ENCODE assay signal across 8 mouse cellular contexts in the genomic region with DNA sequence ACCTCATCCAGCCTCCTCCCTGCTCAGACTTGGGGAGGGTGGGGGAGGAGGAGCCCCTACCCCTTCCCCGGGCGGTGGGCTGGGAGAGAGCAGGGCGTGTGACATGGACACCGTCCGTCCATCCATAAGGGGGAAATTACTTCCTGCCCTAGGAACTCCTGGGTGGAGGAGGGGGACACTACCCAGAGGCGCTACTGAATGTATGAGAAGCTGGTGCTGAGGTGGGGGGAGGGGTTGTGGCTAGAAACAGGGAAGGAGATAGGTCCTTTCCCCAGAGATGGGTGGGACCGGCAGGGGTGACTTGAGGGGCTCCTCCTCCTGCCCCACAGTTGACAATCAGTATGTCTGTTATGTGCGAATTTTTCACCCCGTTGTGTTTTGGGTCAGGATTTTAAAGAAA. TPM values are rescaled to one million over a fixed set of nuclear protein-coding genes. Genes with fewer than 3 reads are reported as not detected.
DNase-seq lines count a peak whose midpoint lies in the region; ATAC-seq and TF ChIP-seq lines count a peak whose summit lies in the region.

No protein-coding gene starts in this region.

- H3K4me3 ChIP-seq in erythroblast, embryonic 14.5 days (replicated peaks), result peak overlapping the region; percentile 63
- H3K4me3 ChIP-seq in G1E (ENCODE audit: low read depth, low read length), result peak overlapping the region; percentile 67
- peak overlapping the region; percentile 43 for H3K4me3 ChIP-seq in embryonic facial prominence, embryonic 10.5 days
- no peak overlapping the region for H3K4me3 ChIP-seq in heart, embryonic 14.5 days (ENCODE audit: control insufficient read depth in 1 of 2, insufficient read depth in 1 of 2, low read depth in 1 of 2, low read length in 2 of 2)
- H3K4me3 ChIP-seq in limb, embryonic 11.5 days (ENCODE audit: low read depth, low read length), result no peak overlapping the region
- H3K4me3 ChIP-seq in midbrain, embryonic 16.5 days (ENCODE audit: low read depth, low read length), result no peak overlapping the region

- peak overlapping the region; percentile 48 for H3K27ac ChIP-seq in embryonic facial prominence, embryonic 10.5 days (replicated peaks)
- peak overlapping the region in 1 of 2 experiments; percentile 94; a peak in 2 of 4 replicates for H3K27ac ChIP-seq in heart, embryonic 14.5 days (replicated peaks in 1 of 2; ENCODE audit: control insufficient read depth in 1 of 2, insufficient read depth in 1 of 2, low read depth in 2 of 2, low read length in 2 of 2)
- no peak overlapping the region for H3K27ac ChIP-seq in limb, embryonic 11.5 days (replicated peaks; ENCODE audit: low read depth, low read length)
- H3K27ac ChIP-seq in midbrain, embryonic 16.5 days (ENCODE audit: low read length), result peak overlapping the region; percentile 28; the same call in 1 of the 2 replicates

- H3K9me3 ChIP-seq in erythroblast, embryonic 14.5 days (ENCODE audit: control insufficient read depth, low read length), result no peaks in the 10 kb centered on the region
- no peaks in the 10 kb centered on the region for H3K9me3 ChIP-seq in G1E (replicated peaks)
- no peaks in the 10 kb centered on the region for H3K9me3 ChIP-seq in embryonic facial prominence, embryonic 10.5 days
- no peaks in the 10 kb centered on the region for H3K9me3 ChIP-seq in heart, embryonic 14.5 days (ENCODE audit: control insufficient read depth, low read length)
- H3K9me3 ChIP-seq in limb, embryonic 11.5 days (ENCODE audit: control insufficient read depth, low read length), result no peaks in the 10 kb centered on the region
- H3K9me3 ChIP-seq in midbrain, embryonic 16.5 days (replicated peaks; ENCODE audit: control insufficient read depth, low read length, poor library complexity, severe bottlenecking), result no peaks in the 10 kb centered on the region

- H3K4me1 ChIP-seq in erythroblast, embryonic 14.5 days (ENCODE audit: control insufficient read depth), result peaks cover 90% of the 10 kb centered on the region
- H3K4me1 ChIP-seq in G1E (ENCODE audit: insufficient read depth, low read depth, low read length), result peaks cover 97% of the 10 kb centered on the region
- H3K4me1 ChIP-seq in embryonic facial prominence, embryonic 10.5 days, result peaks cover 63% of the 10 kb centered on the region
- peaks cover 53 to 73% of the 10 kb centered on the region in 2 experiments for H3K4me1 ChIP-seq in heart, embryonic 14.5 days (ENCODE audit: control insufficient read depth in 2 of 2, insufficient read depth in 2 of 2, low read length in 2 of 2)
- peaks cover 21% of the 10 kb centered on the region for H3K4me1 ChIP-seq in limb, embryonic 11.5 days (ENCODE audit: control insufficient read depth, insufficient read depth, low read length)
- peaks cover 35% of the 10 kb centered on the region for H3K4me1 ChIP-seq in midbrain, embryonic 16.5 days (ENCODE audit: control insufficient read depth, insufficient read depth, low read length)

- WGBS in embryonic facial prominence, embryonic 10.5 days, result 18% methylated on average over 9 of the region's 9 CpGs
- 20% methylated on average over 9 of the region's 9 CpGs for WGBS in heart, embryonic 14.5 days
- 11% methylated on average over 9 of the region's 9 CpGs for WGBS in limb, embryonic 11.5 days
- 20% methylated on average over 9 of the region's 9 CpGs for WGBS in midbrain, embryonic 16.5 days

- no peak for ATAC-seq in erythroblast, adult 5-6 weeks (replicated peaks; ENCODE audit: low FRiP score, poor library complexity, severe bottlenecking)
- peak; percentile 75 for ATAC-seq in G1E (ENCODE audit: extremely low read depth, insufficient number of reproducible peaks, low FRiP score, poor library complexity, severe bottlenecking)
- no peak for ATAC-seq in heart, embryonic 14.5 days (ENCODE audit: insufficient number of reproducible peaks, insufficient read depth, low FRiP score, low read depth)
- peak; percentile 13; the same call in 1 of the 2 replicates for ATAC-seq in limb, embryonic 11.5 days (ENCODE audit: insufficient number of reproducible peaks, low FRiP score, low TSS enrichment, low read depth)
- ATAC-seq in midbrain, embryonic 16.5 days, result no peak; the same call in 1 of the 2 replicates

- peaks cover 65% of the 10 kb centered on the region for H3K36me3 ChIP-seq in erythroblast, embryonic 14.5 days (ENCODE audit: control insufficient read depth)
- peaks cover 84% of the 10 kb centered on the region for H3K36me3 ChIP-seq in G1E (replicated peaks)
- H3K36me3 ChIP-seq in embryonic facial prominence, embryonic 10.5 days (replicated peaks), result peaks cover 67% of the 10 kb centered on the region
- H3K36me3 ChIP-seq in heart, embryonic 14.5 days (ENCODE audit: control insufficient read depth, insufficient read depth, low read length), result peaks cover 67% of the 10 kb centered on the region
- H3K36me3 ChIP-seq in limb, embryonic 11.5 days (ENCODE audit: control insufficient read depth, insufficient read depth, low read length), result peaks cover 13% of the 10 kb centered on the region
- peaks cover 41% of the 10 kb centered on the region for H3K36me3 ChIP-seq in midbrain, embryonic 16.5 days (ENCODE audit: control insufficient read depth, insufficient read depth, low read length)

- no peak for TF ChIP-seq CTCF in G1E (IDR thresholded peaks at IDR 0.05; ENCODE audit: low read depth, low read length)

- H3K4me2 ChIP-seq in heart, embryonic 14.5 days (ENCODE audit: low read length), result peak overlapping the region; percentile 58; the same call in 1 of the 2 replicates
- H3K4me2 ChIP-seq in limb, embryonic 11.5 days (ENCODE audit: low read depth, severe bottlenecking), result no peak overlapping the region
- H3K4me2 ChIP-seq in midbrain, embryonic 16.5 days (ENCODE audit: low read length), result no peak overlapping the region

- no peaks in the 10 kb centered on the region for H3K27me3 ChIP-seq in erythroblast, embryonic 14.5 days (ENCODE audit: control insufficient read depth)
- no peaks in the 10 kb centered on the region; the same call in 1 of the 2 replicates for H3K27me3 ChIP-seq in G1E (ENCODE audit: insufficient read depth, low read length)
- peaks cover 6% of the 10 kb centered on the region; the same call in 1 of the 2 replicates for H3K27me3 ChIP-seq in embryonic facial prominence, embryonic 10.5 days (replicated peaks; ENCODE audit: low read depth, poor library complexity, severe bottlenecking)
- H3K27me3 ChIP-seq in heart, embryonic 14.5 days (ENCODE audit: control insufficient read depth, insufficient read depth, low read length), result no peaks in the 10 kb centered on the region
- no peaks in the 10 kb centered on the region for H3K27me3 ChIP-seq in limb, embryonic 11.5 days (ENCODE audit: control insufficient read depth, insufficient read depth, low read length)
- H3K27me3 ChIP-seq in midbrain, embryonic 16.5 days (ENCODE audit: control insufficient read depth, insufficient read depth, low read depth, low read length), result no peaks in the 10 kb centered on the region

- DNase-seq in G1E (ENCODE audit: low spot score), result peak; percentile 88
- peak; percentile 64 for DNase-seq in embryonic facial prominence, embryonic 10.5 days (ENCODE audit: low spot score)
- no peak for DNase-seq in limb, embryonic 11.5 days (ENCODE audit: low spot score)
- no peak for DNase-seq in layer of hippocampus, adult 9-11 months

- peak overlapping the region; percentile 18; the same call in 1 of the 2 replicates for H3K9ac ChIP-seq in heart, embryonic 14.5 days (ENCODE audit: low read length)
- no peak overlapping the region for H3K9ac ChIP-seq in limb, embryonic 11.5 days (ENCODE audit: low read length)
- peak overlapping the region; percentile 38; the same call in 1 of the 2 replicates for H3K9ac ChIP-seq in midbrain, embryonic 16.5 days (ENCODE audit: low read depth, low read length)

RNA-seq across cellular contexts. Expression of a gene that starts 7.9 kb away (rescaled TPM):
- polyA plus RNA-seq in erythroblast, embryonic 14.5 days (2012), result 0.22 and 0.29 TPM in 2 replicates
- not detected in 2 replicates for total RNA-seq in erythroblast, adult 5-6 weeks (2015; ENCODE audit: low replicate concordance)
- 0.26 and 0.42 TPM in 2 replicates for total RNA-seq in erythroblast, adult 5-6 weeks (2017; ENCODE audit: low replicate concordance)
- total RNA-seq in G1E (2014; fragmentation: Nextera tagmentation), result 0.75 and 3.1 TPM in 2 replicates
- 0.93 TPM in 2 replicates for total RNA-seq in G1E (2017)
- 2.3 TPM in 2 replicates for polyA plus RNA-seq in G1E (2012)
- 1.1 and 1.8 TPM in 2 replicates for polyA plus RNA-seq in embryonic facial prominence, embryonic 10.5 days (2016; fragmentation: Nextera tagmentation; extraction: Ambion mirVana)
- polyA plus RNA-seq in heart, embryonic 14.5 days (2014; fragmentation: Nextera tagmentation; extraction: Ambion mirVana), result 6.0 and 6.4 TPM in 2 replicates
- polyA plus RNA-seq in limb, embryonic 11.5 days (2014; fragmentation: Nextera tagmentation; extraction: Ambion mirVana), result 1.0 and 1.1 TPM in 2 replicates
- polyA plus RNA-seq in midbrain, embryonic 16.5 days (2015; fragmentation: Nextera tagmentation; extraction: Ambion mirVana), result 3.5 and 5.2 TPM in 2 replicates

RNA-seq across cellular contexts. Expression of a gene that starts 26.8 kb away (rescaled TPM):
- 3.2 TPM in 2 replicates for polyA plus RNA-seq in erythroblast, embryonic 14.5 days (2012)
- 1.9 and 5.0 TPM in 2 replicates for total RNA-seq in erythroblast, adult 5-6 weeks (2015; ENCODE audit: low replicate concordance)
- 4.3 and 8.1 TPM in 2 replicates for total RNA-seq in erythroblast, adult 5-6 weeks (2017; ENCODE audit: low replicate concordance)
- total RNA-seq in G1E (2014; fragmentation: Nextera tagmentation), result 58.0 and 68.0 TPM in 2 replicates
- 20.1 and 20.3 TPM in 2 replicates for total RNA-seq in G1E (2017)
- 32.3 and 33.1 TPM in 2 replicates for polyA plus RNA-seq in G1E (2012)
- polyA plus RNA-seq in embryonic facial prominence, embryonic 10.5 days (2016; fragmentation: Nextera tagmentation; extraction: Ambion mirVana), result 8.8 and 9.1 TPM in 2 replicates
- 45.3 and 55.6 TPM in 2 replicates for polyA plus RNA-seq in heart, embryonic 14.5 days (2014; fragmentation: Nextera tagmentation; extraction: Ambion mirVana)
- 16.5 and 17.7 TPM in 2 replicates for polyA plus RNA-seq in limb, embryonic 11.5 days (2014; fragmentation: Nextera tagmentation; extraction: Ambion mirVana)
- 139 and 149 TPM in 2 replicates for polyA plus RNA-seq in midbrain, embryonic 16.5 days (2015; fragmentation: Nextera tagmentation; extraction: Ambion mirVana)

RNA-seq across cellular contexts. Expression of a gene that starts 28.0 kb away (rescaled TPM):
- 2.7 TPM in 2 replicates for polyA plus RNA-seq in erythroblast, embryonic 14.5 days (2012)
- 30.3 and 42.7 TPM in 2 replicates for total RNA-seq in erythroblast, adult 5-6 weeks (2015; ENCODE audit: low replicate concordance)
- 26.1 and 26.3 TPM in 2 replicates for total RNA-seq in erythroblast, adult 5-6 weeks (2017; ENCODE audit: low replicate concordance)
- total RNA-seq in G1E (2014; fragmentation: Nextera tagmentation), result 38.0 and 52.2 TPM in 2 replicates
- 39.4 and 45.6 TPM in 2 replicates for total RNA-seq in G1E (2017)
- polyA plus RNA-seq in G1E (2012), result 36.5 and 44.9 TPM in 2 replicates
- polyA plus RNA-seq in embryonic facial prominence, embryonic 10.5 days (2016; fragmentation: Nextera tagmentation; extraction: Ambion mirVana), result 23.4 and 23.5 TPM in 2 replicates
- 13.3 and 15.3 TPM in 2 replicates for polyA plus RNA-seq in heart, embryonic 14.5 days (2014; fragmentation: Nextera tagmentation; extraction: Ambion mirVana)
- 24.6 and 25.6 TPM in 2 replicates for polyA plus RNA-seq in limb, embryonic 11.5 days (2014; fragmentation: Nextera tagmentation; extraction: Ambion mirVana)
- polyA plus RNA-seq in midbrain, embryonic 16.5 days (2015; fragmentation: Nextera tagmentation; extraction: Ambion mirVana), result 29.2 and 33.2 TPM in 2 replicates

RNA-seq across cellular contexts. Expression of a gene that starts 37.4 kb away (rescaled TPM):
- polyA plus RNA-seq in erythroblast, embryonic 14.5 days (2012), result 2.6 and 3.3 TPM in 2 replicates
- 20.0 and 23.6 TPM in 2 replicates for total RNA-seq in erythroblast, adult 5-6 weeks (2015; ENCODE audit: low replicate concordance)
- 15.7 and 26.5 TPM in 2 replicates for total RNA-seq in erythroblast, adult 5-6 weeks (2017; ENCODE audit: low replicate concordance)
- total RNA-seq in G1E (2014; fragmentation: Nextera tagmentation), result 51.8 and 64.6 TPM in 2 replicates
- total RNA-seq in G1E (2017), result 13.9 and 17.8 TPM in 2 replicates
- 37.4 and 42.7 TPM in 2 replicates for polyA plus RNA-seq in G1E (2012)
- polyA plus RNA-seq in embryonic facial prominence, embryonic 10.5 days (2016; fragmentation: Nextera tagmentation; extraction: Ambion mirVana), result 47.5 and 48.3 TPM in 2 replicates
- polyA plus RNA-seq in heart, embryonic 14.5 days (2014; fragmentation: Nextera tagmentation; extraction: Ambion mirVana), result 22.6 and 22.9 TPM in 2 replicates
- 44.9 and 51.1 TPM in 2 replicates for polyA plus RNA-seq in limb, embryonic 11.5 days (2014; fragmentation: Nextera tagmentation; extraction: Ambion mirVana)
- 47.0 and 51.7 TPM in 2 replicates for polyA plus RNA-seq in midbrain, embryonic 16.5 days (2015; fragmentation: Nextera tagmentation; extraction: Ambion mirVana)

RNA-seq across cellular contexts. Expression of a gene that starts 38.0 kb away (rescaled TPM):
- 13.2 and 14.4 TPM in 2 replicates for polyA plus RNA-seq in erythroblast, embryonic 14.5 days (2012)
- 8.8 and 17.3 TPM in 2 replicates for total RNA-seq in erythroblast, adult 5-6 weeks (2015; ENCODE audit: low replicate concordance)
- 10.3 and 17.6 TPM in 2 replicates for total RNA-seq in erythroblast, adult 5-6 weeks (2017; ENCODE audit: low replicate concordance)
- total RNA-seq in G1E (2014; fragmentation: Nextera tagmentation) (55.8 and 95.6 TPM in 2 replicates), G1E (2017) (37.8 and 39.7 TPM in 2 replicates)
- polyA plus RNA-seq in G1E (2012), result 83.8 and 109 TPM in 2 replicates
- 73.9 and 78.1 TPM in 2 replicates for polyA plus RNA-seq in embryonic facial prominence, embryonic 10.5 days (2016; fragmentation: Nextera tagmentation; extraction: Ambion mirVana)
- polyA plus RNA-seq in heart, embryonic 14.5 days (2014; fragmentation: Nextera tagmentation; extraction: Ambion mirVana), result 28.5 and 31.0 TPM in 2 replicates
- polyA plus RNA-seq in limb, embryonic 11.5 days (2014; fragmentation: Nextera tagmentation; extraction: Ambion mirVana), result 68.0 and 69.2 TPM in 2 replicates
- polyA plus RNA-seq in midbrain, embryonic 16.5 days (2015; fragmentation: Nextera tagmentation; extraction: Ambion mirVana), result 75.1 and 77.5 TPM in 2 replicates

Comparison
In these comparisons a context has a peak if more than half of its experiments do, and no peak if none do; other contexts are left out.
1. H3K4me3 ChIP-seq: peak in erythroblast, embryonic 14.5 days (single experiment), G1E (single experiment) and embryonic facial prominence, embryonic 10.5 days (single experiment); none in heart, embryonic 14.5 days (0 of 2), limb, embryonic 11.5 days (single experiment) and midbrain, embryonic 16.5 days (single experiment).
2. ATAC-seq: peak in G1E (single experiment) and limb, embryonic 11.5 days (single experiment); none in erythroblast, adult 5-6 weeks (single experiment), heart, embryonic 14.5 days (single experiment) and midbrain, embryonic 16.5 days (single experiment).
3. DNase-seq: peak in G1E (single experiment) and embryonic facial prominence, embryonic 10.5 days (single experiment); none in limb, embryonic 11.5 days (single experiment) and layer of hippocampus, adult 9-11 months (single experiment).